Mouse (Mus musculus) MEL (cell line): ENCODE data around the gene Lrch3. TPM values are rescaled to one million over a fixed set of nuclear protein-coding genes. Genes with fewer than 3 reads are reported as not detected.
A peak's percentile ranks its signal among the peaks of the same experiment; 100 is the strongest.

Source experiments
- DNase-seq: peaks from one replicate; pipeline ENCODE4 v3.0.0; 2011; ENCODE audit warnings: low read depth, low spot score
- H3K27ac ChIP-seq: 2 replicates; pipeline ENCODE4 v1.5.1; 2012; ENCODE audit warnings: low read depth, mild to moderate bottlenecking, control low read depth, low read length, moderate library complexity; ENCODE audit not compliant: control insufficient read depth
- H3K27me3 ChIP-seq, 2 experiments: fragments of 150-350 bp in 1 of 2; sonication (generic) in 1 of 2; 2 replicates each; pipeline ENCODE4 v1.6.1; 2012; ENCODE audit warnings: low read length in 2 of 2, mild to moderate bottlenecking in 2 of 2, improper control_type of control experiment in 1 of 2, moderate library complexity in 1 of 2; ENCODE audit not compliant: insufficient read depth in 2 of 2, control insufficient read depth in 1 of 2
- H3K36me3 ChIP-seq, 2 experiments: 2 replicates each; pipeline ENCODE4 v1.6.1; 2012 to 2014; ENCODE audit warnings: low read length in 2 of 2, improper control_type of control experiment in 1 of 2, inconsistent platforms in 1 of 2, mild to moderate bottlenecking in 1 of 2; ENCODE audit not compliant: insufficient read depth in 2 of 2, control insufficient read depth in 1 of 2
- H3K4me1 ChIP-seq, 2 experiments: fragments of 150-350 bp in 1 of 2; sonication (generic) in 1 of 2; 2 replicates each; pipeline ENCODE4 v1.6.1; 2012; ENCODE audit warnings: low read length in 2 of 2, improper control_type of control experiment in 1 of 2, mild to moderate bottlenecking in 1 of 2; ENCODE audit not compliant: insufficient read depth in 2 of 2, control insufficient read depth in 1 of 2
- H3K4me3 ChIP-seq, 2 experiments: fragments of 150-350 bp in 1 of 2; sonication (generic) in 1 of 2; 2 replicates each; pipeline ENCODE4 v1.5.1; 2012; ENCODE audit warnings: low read depth in 2 of 2, low read length in 2 of 2, mild to moderate bottlenecking in 2 of 2, moderate library complexity in 2 of 2, control low read depth in 1 of 2, improper control_type of control experiment in 1 of 2; ENCODE audit not compliant: control insufficient read depth in 1 of 2, insufficient read depth in 1 of 2
- H3K79me2 ChIP-seq: 2 replicates; pipeline ENCODE4 v1.6.1; 2012; ENCODE audit warnings: mild to moderate bottlenecking, low read length, moderate library complexity; ENCODE audit not compliant: control insufficient read depth, poor library complexity, insufficient read depth
- H3K9ac ChIP-seq: 2 replicates; pipeline ENCODE4 v1.6.1; 2012; ENCODE audit warnings: low read depth, mild to moderate bottlenecking, control low read depth, low read length, moderate library complexity; ENCODE audit not compliant: control insufficient read depth, poor library complexity, severe bottlenecking
- H3K9me3 ChIP-seq: fragments of 150-350 bp; sonication (generic); replicated peaks from 2 replicates; pipeline ENCODE4 v1.6.1; 2012; ENCODE audit warnings: mild to moderate bottlenecking, low read length, improper control_type of control experiment, moderate library complexity; ENCODE audit not compliant: insufficient read depth
- ELF1 ChIP-seq: IDR thresholded peaks from 2 replicates; pipeline ENCODE4 v1.6.1; 2014; ENCODE audit warnings: low read depth, mild to moderate bottlenecking, inconsistent platforms, low read length, improper control_type of control experiment, moderate library complexity
- EP300 ChIP-seq, 2 experiments: IDR thresholded peaks; 2 replicates each; pipeline ENCODE4 v1.6.1; 2011; ENCODE audit warnings: improper control_type of control experiment in 2 of 2, low read length in 2 of 2, low read depth in 1 of 2, mild to moderate bottlenecking in 1 of 2
- ETS1 ChIP-seq: IDR thresholded peaks from 2 replicates; pipeline ENCODE4 v1.6.1; 2012; ENCODE audit warnings: low read depth, mild to moderate bottlenecking, inconsistent platforms, low read length, improper control_type of control experiment, moderate library complexity
- GABPA ChIP-seq: IDR thresholded peaks from 2 replicates; pipeline ENCODE4 v1.6.1; 2012; ENCODE audit warnings: low read depth, mild to moderate bottlenecking, inconsistent platforms, low read length, improper control_type of control experiment, moderate library complexity
- GATA1 ChIP-seq: IDR thresholded peaks from 2 replicates; pipeline ENCODE4 v1.6.1; 2011; ENCODE audit warnings: low read depth, low read length, improper control_type of control experiment
- MAFK ChIP-seq: IDR thresholded peaks from 2 replicates; pipeline ENCODE4 v1.6.1; 2011; ENCODE audit warnings: low read depth, mild to moderate bottlenecking, low read length, improper control_type of control experiment, borderline replicate concordance
- MAZ ChIP-seq: IDR thresholded peaks from 2 replicates; pipeline ENCODE4 v1.6.1; 2012; ENCODE audit warnings: low read depth, mild to moderate bottlenecking, inconsistent platforms, low read length, improper control_type of control experiment
- NELFE ChIP-seq: IDR thresholded peaks from 2 replicates; pipeline ENCODE4 v1.6.1; 2011; ENCODE audit warnings: low read depth, low read length, improper control_type of control experiment
- POLR2AphosphoS2 ChIP-seq: IDR thresholded peaks from 2 replicates; pipeline ENCODE4 v1.6.1; 2011; ENCODE audit warnings: low read length, improper control_type of control experiment
- RCOR1 ChIP-seq: IDR thresholded peaks from 2 replicates; pipeline ENCODE4 v1.6.1; 2012; ENCODE audit warnings: low read depth, mild to moderate bottlenecking, inconsistent platforms, low read length, improper control_type of control experiment
- SIN3A ChIP-seq: IDR thresholded peaks from 2 replicates; pipeline ENCODE4 v1.6.1; 2012; ENCODE audit warnings: low read length, improper control_type of control experiment, inconsistent platforms
- SMC3 ChIP-seq: IDR thresholded peaks from 2 replicates; pipeline ENCODE4 v1.6.1; 2011; ENCODE audit warnings: low read depth, low read length, improper control_type of control experiment
- TAL1 ChIP-seq: IDR thresholded peaks from 2 replicates; pipeline ENCODE4 v1.6.1; 2012; ENCODE audit warnings: mild to moderate bottlenecking, inconsistent platforms, low read length, moderate library complexity, mixed read lengths
- TCF12 ChIP-seq: IDR thresholded peaks from 2 replicates; pipeline ENCODE4 v1.6.1; 2014; ENCODE audit warnings: low read depth, mild to moderate bottlenecking, inconsistent platforms, low read length, improper control_type of control experiment, moderate library complexity
- UBTF ChIP-seq: IDR thresholded peaks from 2 replicates; pipeline ENCODE4 v1.6.1; 2012; ENCODE audit warnings: low read depth, mild to moderate bottlenecking, inconsistent platforms, low read length, improper control_type of control experiment, moderate library complexity, borderline replicate concordance; ENCODE audit not compliant: insufficient read depth
- ZC3H11A ChIP-seq: IDR thresholded peaks from 2 replicates; pipeline ENCODE4 v1.6.1; 2012; ENCODE audit warnings: low read depth, mild to moderate bottlenecking, inconsistent platforms, low read length, improper control_type of control experiment
- ZNF384 ChIP-seq: IDR thresholded peaks from 2 replicates; pipeline ENCODE4 v1.6.1; 2012; ENCODE audit warnings: low read depth, mild to moderate bottlenecking, inconsistent platforms, low read length, improper control_type of control experiment
- polyA plus RNA-seq, 2 experiments: library from polyadenylated mRNA; stranded (reverse) in 1 of 2; unstranded in 1 of 2; fragments of >175 nt in 1 of 2; fragments of >200 nt in 1 of 2; gene quantifications; 2 replicates each; pipeline versions ENCODE4 v1.2.1 to v1.2.4; 2012; ENCODE audit warnings: low replicate concordance in 2 of 2, low read depth in 1 of 2; ENCODE audit not compliant: insufficient read length in 2 of 2, insufficient read depth in 1 of 2, missing spikeins in 1 of 2
- total RNA-seq: library from RNA; depleted of rRNA; stranded (reverse); fragments of 300-350 nt; gene quantifications from 2 replicates; pipeline ENCODE4 v1.2.3, GENCODE M21; 2012

The Lrch3 gene
- total and polyA plus RNA-seq, 3 experiments = 8.6 to 17.0 TPM; not detected in 1

DNA sequence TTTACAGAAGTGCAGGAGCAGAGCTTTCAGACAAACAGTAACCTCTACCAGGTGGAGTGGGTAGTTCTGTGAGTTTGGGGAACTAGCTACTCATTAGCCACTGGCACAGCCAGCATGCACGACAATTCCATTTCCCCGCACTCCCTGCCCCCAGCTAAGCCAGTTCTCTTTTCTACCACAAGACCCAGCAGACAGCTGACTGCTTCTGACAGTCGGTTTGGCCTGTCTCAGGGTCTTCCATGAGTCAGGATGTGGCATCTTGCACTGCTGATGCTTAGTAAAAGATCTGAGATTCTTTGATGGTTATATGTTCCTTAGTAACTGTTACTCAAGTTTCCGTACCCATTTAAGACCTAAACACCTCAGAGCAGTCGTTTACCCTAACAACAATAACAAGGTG lies 58.6 kb downstream of the Lrch3 start:
- Histone ChIP-seq H3K36me3 (peaks cover 3 to 4% of the 10 kb centered on the region in 2 experiments; a peak in 2 of 4 replicates), H3K9me3 (no peaks in the 10 kb centered on the region), H3K4me3 (no peak overlapping the region), H3K79me2 (no peaks in the 10 kb centered on the region), H3K4me1 (no peaks in the 10 kb centered on the region; a peak in 1 of 4 replicates), H3K9ac (no peak overlapping the region), H3K27ac (no peak overlapping the region), H3K27me3 (no peaks in the 10 kb centered on the region)
- peak; percentile 47 for DNase-seq
- TF ChIP-seq ZNF384 = no peak
- no peak for TF ChIP-seq ELF1
- TF ChIP-seq MAFK = no peak
- no peak for TF ChIP-seq MAZ
- no peak for TF ChIP-seq ETS1
- TF ChIP-seq SMC3 = no peak
- no peak for TF ChIP-seq TCF12
- no peak for TF ChIP-seq SIN3A
- no peak for TF ChIP-seq POLR2AphosphoS2
- TF ChIP-seq ZC3H11A = no peak
- TF ChIP-seq UBTF = no peak

DNA sequence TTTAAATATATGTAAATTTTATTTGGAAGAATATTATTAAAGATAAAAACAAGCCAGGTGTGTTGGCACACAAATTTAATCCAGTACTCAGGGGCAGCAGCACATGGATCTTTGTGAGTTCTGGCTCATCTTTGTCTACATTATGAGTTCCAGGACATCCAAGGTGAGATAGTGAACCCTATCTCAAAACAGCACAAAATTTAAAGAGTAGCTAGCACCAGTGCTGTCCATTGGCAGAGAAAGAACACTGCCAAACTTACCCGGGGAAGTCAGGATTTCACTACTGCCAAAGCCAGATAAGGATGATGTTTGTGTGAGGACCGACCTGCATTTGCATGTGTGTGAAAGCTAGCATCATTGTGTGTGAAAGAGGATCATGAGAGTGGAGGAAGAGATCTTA lies 59.1 kb downstream of the Lrch3 start:
- Histone ChIP-seq H3K27ac (no peak overlapping the region), H3K4me3 (no peak overlapping the region), H3K27me3 (no peaks in the 10 kb centered on the region)
- TF ChIP-seq ETS1 (no peak), MAZ (no peak), TAL1 (peak; percentile 38), TCF12 (peak; percentile 30; the same call in 1 of the 2 replicates), GATA1 (peak; percentile 63), EP300 (IDR thresholded peaks at IDR 0.05; ENCODE audit: low read depth in 1 of 2, low read length in 2 of 2) (0 out of 4 replicates have a peak, but pooled peaks of 1 of the 2 experiments have one; percentile 31), GABPA (no peak)
- TF ChIP-seq, all 39 proteins: peak for 4
- DNase-seq = peak; percentile 47
- Histone ChIP-seq H3K79me2 (no peaks in the 10 kb centered on the region), H3K9me3 (no peaks in the 10 kb centered on the region), H3K4me1 (no peaks in the 10 kb centered on the region; a peak in 1 of 4 replicates), H3K36me3 (peaks cover 3 to 4% of the 10 kb centered on the region in 2 experiments; a peak in 2 of 4 replicates), H3K9ac (no peak overlapping the region)

DNA sequence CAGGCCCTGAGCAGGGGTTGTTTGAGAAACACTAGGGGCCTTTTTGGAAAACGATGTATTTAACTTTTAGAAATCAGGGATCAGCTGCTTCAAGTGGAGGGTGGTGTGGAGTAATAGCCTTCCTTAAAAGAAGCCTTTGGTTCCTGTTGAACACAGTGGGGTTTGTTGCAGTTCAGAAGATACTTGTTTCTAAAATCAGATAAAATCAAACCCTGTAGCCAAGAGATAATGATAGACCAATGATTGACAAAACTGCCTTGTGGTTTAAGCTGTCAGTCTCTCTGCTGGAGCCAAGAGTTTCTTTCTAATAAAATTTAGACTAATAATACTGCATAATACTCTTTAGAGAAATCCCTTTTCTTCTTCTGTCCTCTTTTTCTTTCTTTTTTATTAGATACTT lies 66.3 kb downstream of the Lrch3 start:
- 0 out of 4 replicates have a peak, but pooled peaks cover 0 to 2% of the 10 kb centered on the region in 2 experiments for H3K4me1 ChIP-seq
- no peak overlapping the region for H3K4me3 ChIP-seq
- H3K27ac ChIP-seq = no peak overlapping the region
- no peaks in the 10 kb centered on the region for H3K9me3 ChIP-seq
- peak; percentile 15 for DNase-seq
- H3K27me3 ChIP-seq = no peaks in the 10 kb centered on the region
- no peak overlapping the region for H3K9ac ChIP-seq
- H3K79me2 ChIP-seq = no peaks in the 10 kb centered on the region
- H3K36me3 ChIP-seq = peaks cover 5 to 17% of the 10 kb centered on the region in 2 experiments
- TF ChIP-seq GATA1 = peak; percentile 51
- TF ChIP-seq EP300 (IDR thresholded peaks at IDR 0.05; ENCODE audit: low read depth in 1 of 2, low read length in 2 of 2) = peak in 1 of 2 experiments; percentile 15; a peak in 1 of 4 replicates
- TF ChIP-seq GABPA = no peak
- 0 out of 2 replicates have a peak, but pooled peaks have one; percentile 26 for TF ChIP-seq TCF12
- TF ChIP-seq NELFE = no peak
- peak; percentile 6; the same call in 1 of the 2 replicates for TF ChIP-seq ELF1
- peak; percentile 20; the same call in 1 of the 2 replicates for TF ChIP-seq RCOR1
